Mouse (Mus musculus) stomach, embryonic 14.5 days (tissue): Measurements from ENCODE around the gene Efcab5. TPM values are rescaled to one million over a fixed set of nuclear protein-coding genes. Genes with fewer than 3 reads are reported as not detected.
A peak's percentile ranks its signal among the peaks of the same experiment; 100 is the strongest.

Experiments
- ATAC-seq: fragments of 200-750 bp; cut with Nextera tagmentation; 2 replicates; pipeline ENCODE4 v1.8.0; 2017; ENCODE audit warnings: low read depth, moderate TSS enrichment; ENCODE audit not compliant: insufficient number of reproducible peaks, insufficient read depth, low FRiP score
- H3K27ac ChIP-seq: fragments of 300-500 bp; sonication (generic); 2 replicates; pipeline ENCODE4 v1.5.1; 2014; ENCODE audit warnings: mild to moderate bottlenecking, low read length, moderate library complexity, mixed read lengths
- H3K27me3 ChIP-seq: fragments of 300-500 bp; sonication (generic); 2 replicates; pipeline ENCODE4 v1.6.1; 2014; ENCODE audit warnings: low read length, control low read depth, mixed read lengths; ENCODE audit not compliant: control insufficient read depth, insufficient read depth
- H3K36me3 ChIP-seq: fragments of 300-500 bp; sonication (generic); 2 replicates; pipeline ENCODE4 v1.6.1; 2014; ENCODE audit warnings: mild to moderate bottlenecking, control low read depth, low read length, moderate library complexity, mixed read lengths; ENCODE audit not compliant: control insufficient read depth, insufficient read depth
- H3K4me1 ChIP-seq: fragments of 300-500 bp; sonication (generic); 2 replicates; pipeline ENCODE4 v1.6.1; 2014; ENCODE audit warnings: low read length, control low read depth, mixed read lengths; ENCODE audit not compliant: control insufficient read depth, insufficient read depth
- H3K4me2 ChIP-seq: fragments of 300-500 bp; sonication (generic); replicated peaks from 2 replicates; pipeline ENCODE4 v1.6.1; 2014; ENCODE audit warnings: low read depth, low read length, control low read depth
- H3K4me3 ChIP-seq: fragments of 300-500 bp; sonication (generic); 2 replicates; pipeline ENCODE4 v1.5.1; 2014; ENCODE audit warnings: low read depth, low read length, control low read depth
- H3K9ac ChIP-seq: fragments of 300-500 bp; sonication (generic); replicated peaks from 2 replicates; pipeline ENCODE4 v1.6.1; 2014; ENCODE audit warnings: low read depth, mild to moderate bottlenecking, control low read depth, low read length, moderate library complexity, mixed read lengths
- H3K9me3 ChIP-seq: fragments of 300-500 bp; sonication (generic); 2 replicates; pipeline ENCODE4 v1.6.1; 2016; ENCODE audit warnings: low read depth, low read length, control low read depth; ENCODE audit not compliant: control insufficient read depth
- WGBS: fragments of 180-500 bp; shearing (Covaris S2); extraction: QIAGEN DNeasy Blood & Tissue Kit; methylation state at CpG from one replicate; pipeline ENCODE4 v1.1.7; 2014; 5-methylcytosine and 5-hydroxymethylcytosine counted together
- microRNA counts: library from miRNA; unstranded; fragments of <30 nt; microRNA quantifications from one replicate; lab custom pipeline; 2016
- microRNA-seq: library from miRNA; unstranded; fragments of <30 nt; microRNA quantifications from one replicate; pipeline ENCODE4, GENCODE M21; 2016
- polyA plus RNA-seq: library from polyadenylated mRNA; unstranded; fragments of >200 nt; fragmentation: Nextera tagmentation; extraction: Ambion mirVana; gene quantifications from 2 replicates; pipeline ENCODE4 v1.2.1, GENCODE M21; 2014

The Efcab5 gene
- polyA plus RNA-seq, 1 experiment from 2014 or later: 0.36 TPM

GRCm38 (mm10) chr11:77061951-77062350, 126.8 kb downstream of the Efcab5 start:
- ATAC-seq: no peak
- WGBS: 65% methylated on average over 5 of the region's 5 CpGs

GRCm38 (mm10) chr11:77042816-77043215, 146.0 kb downstream of the Efcab5 start:
- no peak for ATAC-seq
- WGBS: 79% methylated on average over 2 of the region's 2 CpGs
- no peak overlapping the region for H3K27ac ChIP-seq

More at GRCm38 (mm10) chr11:77061951-77062350, 126.8 kb downstream of the Efcab5 start:
- H3K36me3 ChIP-seq: peaks cover 9% of the 10 kb centered on the region; the same call in 1 of the 2 replicates
- H3K9ac ChIP-seq: no peak overlapping the region
- H3K4me1 ChIP-seq: no peaks in the 10 kb centered on the region
- no peaks in the 10 kb centered on the region for H3K9me3 ChIP-seq
- no peak overlapping the region for H3K27ac ChIP-seq
- H3K4me3 ChIP-seq: no peak overlapping the region
- no peak overlapping the region for H3K4me2 ChIP-seq
- no peaks in the 10 kb centered on the region for H3K27me3 ChIP-seq

GRCm38 (mm10) chr11:77041891-77042290, 146.9 kb downstream of the Efcab5 start:
- H3K27ac ChIP-seq: no peak overlapping the region
- ATAC-seq: no peak
- no peaks in the 10 kb centered on the region for H3K27me3 ChIP-seq
- no peak overlapping the region for H3K4me2 ChIP-seq
- H3K9ac ChIP-seq: no peak overlapping the region
- peaks cover 16% of the 10 kb centered on the region for H3K36me3 ChIP-seq
- no peaks in the 10 kb centered on the region for H3K4me1 ChIP-seq
- 87% methylated on average over 4 of the region's 4 CpGs for WGBS
- no peaks in the 10 kb centered on the region for H3K9me3 ChIP-seq
- no peak overlapping the region for H3K4me3 ChIP-seq

More at GRCm38 (mm10) chr11:77042816-77043215, 146.0 kb downstream of the Efcab5 start:
- H3K9me3 ChIP-seq: no peaks in the 10 kb centered on the region
- H3K27me3 ChIP-seq: no peaks in the 10 kb centered on the region
- H3K4me3 ChIP-seq: no peak overlapping the region
- H3K4me2 ChIP-seq: no peak overlapping the region
- H3K4me1 ChIP-seq: no peaks in the 10 kb centered on the region
- H3K36me3 ChIP-seq: peaks cover 19% of the 10 kb centered on the region
- no peak overlapping the region for H3K9ac ChIP-seq

MicroRNAs encoded within 50 kb of the gene (microRNA counts, 519-probe panel; counts per million panel counts)
- microRNA mmu-miR-423-3p (lab: Ali Mortazavi, UCI) (3,211 counts per million, percentile 60 among the panel's probes with 10 or more counts), microRNA mmu-miR-423-5p (lab: Ali Mortazavi, UCI) (3,497 counts per million, percentile 69 among the panel's probes with 10 or more counts)

Small RNA genes within 50 kb of the gene (microRNA-seq; reads per million reads assigned to microRNA genes)
- 3,708 reads per million, percentile 85 among the genes with 10 or more reads in this experiment for gene Mir423

Other genes with a start within 250 kb of the Efcab5 start
- 0.74 and 0.77 TPM in 2 replicates for gene Slc6a4, start 190.4 kb downstream of the Efcab5 start, polyA plus RNA-seq
- gene Nsrp1, start 110.5 kb downstream of the Efcab5 start, polyA plus RNA-seq: 68.4 and 73.0 TPM in 2 replicates
- gene Ssh2, start 27.3 kb upstream of the Efcab5 start, polyA plus RNA-seq: 10.9 and 11.3 TPM in 2 replicates